Mouse (Mus musculus): ENCODE results near the gene Wdr86.
A peak's percentile ranks its signal among the peaks of the same experiment; 100 is the strongest.
"Not testable (repeated sequence)": the region's sequence is repeated elsewhere in the genome, so short reads cannot be mapped to it uniquely, and the experiment has no call there.

Gene Wdr86

DNA sequence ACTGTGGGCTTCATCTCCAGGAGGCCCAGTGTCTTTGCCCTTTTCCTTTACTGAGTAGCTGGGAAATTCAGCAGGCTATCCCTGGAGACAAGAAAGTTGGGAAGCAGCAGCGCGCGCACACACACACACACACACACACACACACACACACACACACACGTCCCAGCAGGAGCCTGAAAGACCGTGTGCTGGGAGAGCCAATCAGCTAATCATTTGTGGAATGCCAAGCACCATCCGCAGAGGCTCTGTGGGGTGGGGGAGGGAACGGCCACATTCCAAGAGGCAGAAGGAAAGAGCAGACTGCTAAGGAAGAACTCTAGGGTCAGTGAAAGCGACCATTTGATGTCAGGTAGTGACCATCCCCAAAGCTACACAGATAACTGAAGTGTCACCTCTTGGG, 2.6 kb upstream of the Wdr86 start:
- no peak for DNase-seq (ENCODE audit: low spot score)

DNA sequence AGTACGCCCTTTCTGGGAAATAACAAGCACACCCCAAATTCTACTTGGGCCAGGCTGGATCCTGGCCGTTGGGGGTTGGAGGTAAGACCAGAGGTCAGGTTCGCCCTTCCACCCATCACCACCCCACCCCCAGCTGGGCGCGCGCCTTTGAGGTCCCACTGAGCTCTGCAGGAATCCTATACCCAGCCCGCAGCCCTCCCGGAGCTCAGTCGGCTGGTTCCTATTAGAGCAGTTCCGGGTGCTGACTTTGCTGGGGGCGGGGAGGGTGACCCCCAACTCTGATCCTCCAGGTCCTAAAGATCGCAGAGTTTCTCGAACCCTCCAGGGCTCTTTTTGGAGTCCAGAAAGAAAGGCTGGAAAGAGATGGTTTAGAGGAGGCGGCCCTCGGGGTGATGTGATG, 459 bp upstream of the Wdr86 start:
- DNase-seq (ENCODE audit: low spot score), result no peak

DNA sequence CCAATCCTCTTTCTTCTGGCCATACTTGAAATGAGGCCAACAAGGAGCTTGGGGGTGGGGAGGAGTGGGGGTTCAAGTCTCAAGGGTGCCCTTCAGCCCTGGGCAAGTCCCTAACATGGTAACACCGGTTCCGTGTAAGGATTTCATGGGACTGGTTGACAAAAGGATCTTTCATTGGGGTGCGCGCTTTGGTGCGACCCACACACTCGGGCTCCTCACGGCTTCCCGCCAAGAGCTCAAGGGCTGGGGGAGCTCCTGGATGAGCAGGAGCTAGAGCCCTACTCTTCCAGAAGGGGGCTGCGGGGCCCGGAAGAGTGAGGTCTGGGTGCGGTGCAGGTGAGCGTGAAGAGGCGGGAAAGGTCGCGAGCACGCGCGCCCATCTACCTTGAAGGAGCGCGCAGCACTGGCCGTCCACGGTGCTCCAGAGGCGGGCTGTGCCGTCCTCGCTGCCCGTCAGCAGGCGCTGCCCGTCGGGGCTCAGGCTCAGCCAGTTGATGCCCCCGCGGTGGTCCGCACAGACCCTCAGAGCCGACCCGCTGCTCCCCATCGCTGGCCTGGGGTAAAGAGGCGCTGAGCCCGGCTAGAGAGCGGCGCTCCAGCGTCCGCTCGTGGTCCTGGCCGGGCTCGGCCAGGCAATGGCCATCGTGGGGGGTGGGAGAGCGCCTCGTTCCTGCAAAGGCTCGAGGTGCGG, 585 bp downstream of the Wdr86 start:
- DNase-seq (ENCODE audit: low spot score), result no peak

DNA sequence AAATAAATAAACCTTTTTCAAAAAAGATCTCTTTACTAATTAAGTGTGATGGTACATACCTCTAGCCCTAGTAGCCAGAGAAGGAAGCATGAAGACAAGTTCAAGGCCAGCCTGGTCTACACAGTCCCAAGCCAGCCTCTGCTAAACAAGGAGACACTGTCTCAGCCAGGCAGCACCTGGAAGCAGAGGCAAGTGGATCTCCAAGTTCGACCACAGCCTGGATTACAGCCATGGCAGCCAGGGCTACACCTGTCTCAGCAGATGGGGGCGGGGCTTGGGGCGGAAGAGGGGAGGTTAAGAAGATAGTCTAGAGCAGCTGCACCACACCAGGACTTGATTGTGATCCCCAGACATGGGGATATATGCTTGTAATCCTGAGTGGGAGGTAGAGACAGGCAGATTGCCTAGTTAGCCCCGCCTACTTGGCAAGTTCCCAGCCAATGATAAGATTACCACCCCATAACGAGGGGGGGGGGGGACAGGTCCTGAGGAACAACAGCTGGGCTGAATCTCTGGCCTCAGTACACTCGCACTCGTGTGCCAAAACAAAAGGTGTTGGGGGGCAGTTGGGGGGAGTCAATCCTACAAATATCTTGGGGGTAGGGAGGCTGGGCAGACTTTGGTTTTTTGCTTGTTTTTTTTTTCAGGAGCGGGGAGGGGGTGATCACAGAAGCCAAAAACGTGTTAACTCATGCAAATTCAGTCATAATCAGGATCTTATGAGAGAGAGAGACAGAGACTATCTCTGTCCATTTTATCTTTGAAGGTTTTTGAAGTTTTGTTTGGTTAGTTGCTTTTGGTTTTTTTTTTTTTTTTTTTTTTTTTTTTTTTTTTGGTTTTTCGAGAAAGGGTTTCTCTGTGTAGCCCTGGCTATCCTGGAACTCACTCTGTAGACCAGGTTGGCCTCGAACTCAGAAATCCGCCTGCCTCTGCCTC, 3.4 kb downstream of the Wdr86 start:
- no peak for DNase-seq (ENCODE audit: low spot score)

DNA sequence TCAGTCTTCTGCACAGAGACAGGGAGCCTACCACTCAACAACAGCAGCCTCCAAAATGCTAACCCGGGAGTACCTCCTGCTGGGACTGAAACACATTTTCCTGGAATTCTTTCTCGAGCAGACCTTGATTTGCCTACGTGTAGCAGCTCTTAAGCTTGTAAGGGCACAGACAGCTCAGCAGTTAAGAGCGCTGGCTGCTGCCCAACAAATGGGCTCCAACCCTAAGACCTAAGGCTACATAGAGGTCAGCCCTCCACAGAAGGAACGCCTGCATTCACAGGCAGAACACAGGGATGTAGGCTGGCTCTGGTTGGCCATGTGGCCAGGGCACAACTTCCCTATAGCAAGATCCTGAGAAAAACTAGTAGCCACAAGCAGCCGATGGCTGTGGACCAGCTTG, 4.6 kb downstream of the Wdr86 start:
- DNase-seq (ENCODE audit: low spot score), result no peak

DNA sequence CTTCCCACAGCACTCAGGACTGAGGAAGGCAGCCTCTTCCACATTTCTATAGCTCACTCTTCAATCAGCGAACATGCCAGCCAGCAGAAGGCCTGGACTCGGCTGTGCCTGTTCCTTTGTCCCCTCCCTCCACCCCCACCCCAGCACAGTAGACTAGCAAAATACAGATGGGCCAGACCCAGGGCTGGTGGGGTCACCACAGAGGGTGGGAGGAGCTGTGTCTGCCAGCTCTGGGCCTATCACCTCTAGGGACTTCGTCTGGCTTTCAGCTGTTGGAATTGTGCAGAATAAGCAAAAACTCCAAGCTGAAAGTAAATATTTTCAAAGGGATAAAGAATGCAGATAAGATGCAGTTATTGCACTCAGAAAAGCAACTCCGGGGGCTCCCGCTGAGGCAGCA, 5.7 kb downstream of the Wdr86 start:
- DNase-seq (ENCODE audit: low spot score), result no peak

DNA sequence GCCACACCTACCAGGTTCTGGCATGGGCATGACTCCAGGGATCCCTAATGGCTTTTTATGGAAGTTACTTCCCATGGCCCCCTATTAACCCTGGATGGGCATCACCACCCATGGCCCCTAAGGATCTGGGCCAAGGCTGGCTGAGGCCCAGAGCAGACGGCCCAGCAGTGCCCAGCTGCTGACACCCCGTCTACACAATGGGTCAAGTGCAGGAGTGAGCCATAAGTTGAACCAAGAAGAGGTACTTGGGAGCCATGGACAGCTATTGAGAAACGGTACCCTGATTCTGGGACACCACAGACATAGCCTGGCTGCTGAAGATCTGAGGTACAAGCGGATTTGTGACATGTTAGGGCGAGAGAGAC, 6.3 kb downstream of the Wdr86 start:
- DNase-seq (ENCODE audit: low spot score), result no peak

DNA sequence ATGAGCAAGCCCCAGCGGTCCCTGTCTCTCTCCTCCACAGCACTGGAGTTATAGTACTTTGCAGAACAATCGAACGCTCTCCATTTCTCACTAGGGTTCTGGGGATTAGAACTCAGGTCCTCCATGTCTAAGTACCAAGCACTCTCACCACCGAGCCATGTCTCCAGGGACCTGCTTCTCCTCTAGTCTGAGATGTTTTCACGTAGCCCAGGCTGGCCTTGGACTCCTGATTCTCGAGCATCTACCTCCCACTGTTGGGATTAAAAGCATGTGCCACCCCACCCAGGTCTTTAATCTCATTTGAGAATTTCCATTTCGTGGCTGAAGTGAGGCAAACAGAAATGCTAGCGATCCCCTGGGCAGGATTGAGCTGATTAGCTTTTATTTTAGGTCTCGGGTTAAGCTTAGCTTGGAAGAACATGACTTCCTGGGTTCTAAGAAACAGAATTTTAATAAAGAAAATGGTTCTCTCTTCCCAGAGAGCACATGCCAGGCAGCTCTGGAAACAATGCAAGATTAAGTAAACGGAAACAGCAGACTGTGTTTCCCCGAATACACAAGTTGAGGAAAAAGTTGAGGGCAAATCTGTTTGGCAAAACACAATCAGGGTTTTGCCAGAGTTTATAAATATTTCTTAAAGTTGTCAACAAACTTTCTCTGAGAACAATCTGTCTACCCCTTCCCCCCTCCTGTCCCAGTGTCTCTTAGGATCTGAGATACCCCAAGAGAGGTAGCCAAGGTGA, 6.8 kb downstream of the Wdr86 start:
- no peak for DNase-seq (ENCODE audit: low spot score)

DNA sequence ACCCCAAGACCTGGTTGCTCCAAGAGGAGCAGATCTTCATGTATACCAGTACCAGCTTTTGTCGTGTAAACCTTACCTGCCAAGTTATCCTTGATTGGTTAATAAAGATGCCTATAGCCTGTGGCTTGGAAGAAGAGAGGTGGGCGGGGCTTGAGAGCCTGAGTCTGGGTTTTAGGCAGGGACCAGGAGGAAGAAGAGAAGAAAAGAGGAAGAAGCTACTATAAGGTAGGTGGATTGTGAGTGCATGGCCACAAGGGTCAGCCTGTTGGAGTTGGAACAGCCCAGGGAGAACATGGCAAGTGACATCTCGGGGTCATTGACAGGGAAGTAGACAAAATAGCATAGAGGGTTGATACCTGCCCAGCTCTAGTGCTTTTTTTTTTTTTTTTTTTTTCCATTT, 10.7 kb downstream of the Wdr86 start:
- no peak for DNase-seq (ENCODE audit: low spot score)

DNA sequence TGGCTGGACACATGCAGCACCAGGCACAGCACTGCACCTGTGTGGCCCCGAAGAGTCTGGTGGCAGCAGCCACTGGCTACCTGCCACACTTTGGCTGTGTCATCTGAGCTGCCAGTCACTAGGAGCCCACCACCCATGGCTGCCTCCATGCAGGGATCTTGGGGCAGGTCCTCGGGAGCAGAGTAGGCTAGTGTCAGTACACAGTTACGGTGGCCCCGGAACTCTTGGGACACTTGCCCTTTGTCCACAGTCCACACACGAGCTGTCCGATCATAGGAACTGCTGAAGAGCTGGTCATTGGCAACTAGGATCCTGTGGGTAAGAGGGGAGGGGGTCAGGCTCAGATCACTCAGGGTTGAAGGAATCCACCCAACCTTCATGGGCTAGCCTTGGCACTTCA, 12.5 kb downstream of the Wdr86 start:
- DNase-seq (ENCODE audit: low spot score), result no peak

DNA sequence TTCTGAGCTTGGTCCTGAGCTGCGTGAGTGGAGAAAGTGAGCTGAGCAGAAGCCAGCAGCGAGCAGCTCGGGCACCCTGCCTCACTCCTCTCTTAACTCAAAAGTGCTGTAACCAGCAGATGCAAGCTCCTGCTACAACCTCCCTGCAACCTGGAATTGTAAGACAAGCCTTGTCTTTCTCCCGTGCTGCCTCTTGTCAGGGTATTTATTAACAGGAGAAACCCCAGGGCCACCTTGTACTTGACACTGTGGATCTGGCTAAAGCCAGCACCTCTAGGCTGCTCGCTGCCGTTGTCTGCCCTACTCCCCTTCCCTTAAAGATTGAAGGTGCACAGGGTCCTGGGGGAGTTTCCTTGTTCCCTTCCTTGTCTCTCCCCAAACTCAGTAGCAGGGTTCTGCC, 16.5 kb downstream of the Wdr86 start:
- no peak for DNase-seq (ENCODE audit: low spot score)

DNA sequence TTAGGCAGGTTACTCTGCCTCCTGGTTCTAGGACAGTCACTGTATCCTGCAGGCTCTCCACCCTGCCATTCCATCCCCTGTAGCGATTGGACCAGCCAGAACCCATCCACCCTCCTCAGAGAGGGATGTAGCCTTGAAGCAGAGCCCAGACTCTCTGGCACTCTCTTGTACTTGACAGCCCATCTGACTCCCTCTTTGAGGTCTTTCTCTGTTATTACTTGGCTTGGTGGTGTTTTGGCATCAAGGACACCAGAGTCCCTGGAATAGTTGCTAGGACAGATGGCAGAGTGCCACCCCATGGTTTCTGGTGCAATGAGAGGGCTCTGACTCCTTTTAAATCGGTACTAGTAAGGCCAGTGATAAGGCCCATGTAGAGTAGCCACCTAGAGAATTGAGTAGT, 17.3 kb downstream of the Wdr86 start:
- DNase-seq (ENCODE audit: low spot score), result peak; percentile 29

DNA sequence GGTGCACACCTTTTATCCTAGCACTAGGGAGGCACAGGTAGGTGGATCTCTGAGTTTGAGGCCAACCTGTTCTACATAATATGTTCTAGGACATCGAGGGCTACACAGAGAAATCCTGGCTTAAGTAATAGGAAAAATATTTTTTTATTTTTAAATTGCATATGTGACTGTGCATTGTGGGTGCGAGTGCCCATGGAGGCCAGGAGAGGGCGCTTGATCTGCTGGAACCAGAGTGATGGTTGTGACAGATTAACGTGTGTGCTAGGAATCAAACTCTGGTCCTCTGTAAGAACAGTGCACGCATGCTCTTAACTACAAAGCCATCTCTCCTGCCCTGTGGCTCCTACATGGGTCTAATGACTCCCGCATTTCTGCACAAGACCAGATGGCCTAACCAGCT, 18.9 kb downstream of the Wdr86 start:
- no peak for DNase-seq (ENCODE audit: low spot score)

DNA sequence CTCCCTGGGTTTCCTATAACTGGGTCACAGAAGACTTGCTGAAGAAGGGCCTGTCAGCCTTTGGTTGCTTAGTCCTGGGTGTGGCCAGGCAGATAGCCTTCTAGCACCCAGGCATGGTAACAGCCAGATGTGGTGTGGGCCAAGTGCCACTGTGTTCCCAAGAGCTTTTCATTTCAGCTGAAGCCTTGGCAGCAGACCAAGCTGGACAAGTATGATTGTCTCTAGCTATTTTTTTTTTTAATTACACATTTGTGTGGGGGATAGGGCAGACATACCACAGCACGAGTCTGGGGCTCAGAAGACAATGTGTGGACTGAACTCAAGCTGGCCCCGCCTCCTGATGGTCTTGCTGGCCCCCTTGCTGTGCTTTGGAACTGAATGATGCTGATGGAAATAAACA, 20.6 kb downstream of the Wdr86 start:
- peak; percentile 36 for DNase-seq (ENCODE audit: low spot score)

DNA sequence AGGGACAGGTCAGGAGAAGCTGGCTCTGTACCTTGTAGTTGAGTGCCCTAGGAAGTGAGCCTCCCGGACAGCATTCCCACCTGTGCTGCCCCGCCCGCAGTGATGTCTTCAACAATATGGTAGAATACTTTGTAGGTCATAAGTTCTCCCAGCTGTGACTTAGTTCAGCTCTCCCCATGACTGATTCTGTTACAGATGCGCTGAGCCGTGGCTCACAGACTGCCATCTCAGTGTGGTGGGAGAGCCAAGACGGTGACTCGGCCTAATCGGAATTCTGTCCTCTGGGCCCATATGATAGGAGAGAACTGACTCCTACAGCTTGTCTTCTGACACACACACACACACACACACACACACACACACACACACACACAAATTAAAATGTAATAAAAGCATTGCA, 25.9 kb downstream of the Wdr86 start:
- no peak for DNase-seq (ENCODE audit: low spot score)

DNA sequence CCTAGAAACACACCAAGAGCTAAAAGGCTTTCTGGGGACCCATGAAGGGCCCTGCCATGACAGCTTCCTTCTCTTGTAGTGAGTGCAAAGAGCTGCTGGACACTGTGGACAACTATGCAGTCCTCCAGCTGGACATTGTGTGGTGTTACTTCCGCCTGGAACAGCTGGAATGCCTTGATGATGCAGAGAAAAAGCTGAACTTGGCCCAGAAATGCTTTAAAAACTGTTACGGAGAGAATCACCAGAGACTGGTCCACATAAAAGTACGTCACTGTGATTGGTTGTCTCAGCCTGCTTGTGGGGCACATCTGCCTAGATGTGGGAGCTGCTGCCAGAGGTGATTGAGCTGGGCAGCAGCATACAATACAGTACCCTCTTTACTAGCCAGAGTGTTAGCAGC, 29.3 kb downstream of the Wdr86 start:
- DNase-seq (ENCODE audit: low spot score), result no peak

DNA sequence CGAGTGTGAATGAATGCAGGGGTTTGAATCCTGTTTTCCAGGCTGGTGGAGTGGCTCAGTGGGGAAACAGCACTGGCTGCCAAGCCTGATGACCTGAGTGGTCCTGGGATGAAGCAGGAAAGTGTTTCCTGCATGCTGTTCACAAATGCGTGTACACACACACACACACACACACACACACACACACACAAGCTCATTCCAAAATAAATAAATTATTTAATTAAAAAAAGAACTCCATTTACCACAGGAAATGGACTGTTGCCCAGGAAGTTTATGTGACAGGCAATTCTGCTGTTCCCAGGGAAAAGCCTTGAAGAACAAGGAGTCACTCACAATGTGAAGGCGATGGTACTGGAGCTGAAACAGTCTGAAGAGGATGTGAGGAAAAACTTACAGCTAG, 33.8 kb downstream of the Wdr86 start:
- DNase-seq (ENCODE audit: low spot score), result no peak

DNA sequence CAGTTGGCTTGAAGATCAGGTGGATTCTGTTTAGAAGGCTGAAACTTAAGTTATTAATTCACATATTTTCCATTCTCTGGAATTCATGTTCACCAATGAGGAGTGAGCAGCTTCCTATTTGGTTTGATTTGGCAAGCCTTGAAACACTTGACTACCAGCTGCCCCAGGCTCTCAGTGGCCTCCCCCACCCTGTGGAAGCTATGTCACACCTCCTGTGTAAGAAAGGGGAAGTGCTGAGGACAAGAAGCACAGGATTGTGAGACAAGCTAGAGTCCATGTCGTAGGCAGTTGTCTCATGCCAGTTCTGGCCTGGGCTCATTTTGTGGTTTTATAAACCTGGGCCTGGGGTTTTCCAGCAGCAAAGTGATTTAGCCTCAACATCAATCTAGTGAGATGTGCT, 42.8 kb downstream of the Wdr86 start:
- peak; percentile 35 for DNase-seq (ENCODE audit: low spot score)

DNA sequence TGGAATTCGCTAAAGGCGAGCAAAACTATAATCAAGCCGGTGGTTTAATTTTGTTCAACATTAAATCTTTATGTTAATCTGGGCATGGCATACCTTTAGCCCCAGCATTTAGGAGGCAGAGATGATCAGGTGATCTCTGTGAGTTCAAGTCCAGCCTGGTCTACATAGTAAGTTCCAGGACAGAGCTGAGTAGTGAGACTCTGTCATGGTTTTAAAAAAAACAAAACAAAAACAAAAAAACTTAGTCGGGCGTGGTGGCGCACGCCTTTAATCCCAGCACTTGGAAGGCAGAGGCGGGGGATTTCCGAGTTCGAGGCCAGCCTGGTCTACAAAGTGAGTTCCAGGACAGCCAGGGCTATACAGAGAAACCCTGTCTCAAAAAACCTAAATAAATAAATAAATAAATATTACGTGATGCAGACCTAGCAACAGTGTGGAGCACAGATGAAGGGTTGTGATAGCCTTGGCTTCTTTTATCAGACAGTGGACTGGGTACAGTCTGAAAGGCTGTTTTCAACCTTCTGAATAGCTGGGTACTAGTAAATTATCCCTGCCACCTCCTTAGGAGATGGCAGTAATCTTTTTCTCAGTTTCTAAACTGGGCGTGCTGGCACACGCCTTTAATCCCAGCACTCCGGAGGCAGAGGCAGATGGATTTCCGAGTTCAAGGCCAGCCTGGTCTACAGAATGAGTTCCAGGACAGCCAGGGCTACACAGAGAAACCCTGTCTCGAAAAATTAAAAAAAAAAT, 43.7 kb downstream of the Wdr86 start:
- DNase-seq (ENCODE audit: low spot score), result not testable (repeated sequence)

DNA sequence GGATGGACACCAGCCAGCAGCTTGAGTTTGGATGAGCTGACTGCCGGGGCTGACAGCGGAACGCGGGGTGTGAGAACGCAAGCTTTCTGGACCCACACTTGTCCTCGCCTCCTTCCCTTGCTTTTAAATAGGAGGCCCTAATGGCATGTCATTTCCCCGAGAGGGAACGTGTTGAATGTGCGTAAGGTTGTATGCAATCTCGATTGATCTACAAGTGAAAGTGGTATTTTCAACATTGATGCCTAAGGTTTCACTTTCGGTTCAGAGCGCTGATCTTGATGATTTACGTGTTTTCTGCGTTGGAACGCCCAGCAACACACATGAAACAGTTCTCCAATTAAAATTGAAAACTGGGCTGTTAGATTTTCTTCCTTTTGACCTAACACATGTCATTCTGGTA, 44.4 kb downstream of the Wdr86 start:
- no peak for DNase-seq (ENCODE audit: low spot score)

DNA sequence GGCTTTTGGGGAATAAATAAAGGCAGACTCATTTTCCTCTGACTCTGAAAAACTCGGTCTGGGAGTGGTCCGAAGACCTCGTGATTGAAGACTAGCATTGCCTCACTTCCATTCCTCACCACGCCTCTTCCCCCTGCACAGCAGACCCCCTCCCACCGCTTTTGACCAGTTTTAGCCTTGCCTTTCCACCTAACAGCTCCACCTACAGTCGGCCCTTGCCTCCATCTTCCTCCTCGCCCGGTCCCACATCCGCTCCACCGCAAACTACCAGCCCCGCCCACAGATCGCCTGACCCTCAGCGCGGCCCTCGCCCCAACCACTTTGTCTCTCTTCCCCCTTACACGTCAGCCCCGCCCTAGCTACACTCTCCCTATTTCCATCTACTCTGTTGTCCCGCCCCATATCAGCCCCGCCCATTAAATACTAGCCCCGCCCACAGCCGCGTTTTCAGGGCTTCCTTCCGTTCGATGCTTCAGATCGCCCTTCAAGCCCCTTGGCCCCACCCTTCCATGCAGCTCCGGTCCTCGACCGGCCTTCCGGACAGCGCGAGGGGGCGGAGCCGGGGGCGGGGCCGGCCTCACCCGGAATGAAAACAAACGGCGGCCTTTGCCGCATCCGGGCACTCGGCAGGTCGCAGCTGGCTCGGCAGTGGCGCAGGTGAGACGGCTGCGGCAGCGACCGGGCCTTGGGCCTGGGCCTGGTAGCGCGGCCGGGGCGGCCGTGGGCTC, 45.0 kb downstream of the Wdr86 start, which contains the start of gene Nub1:
TSS of gene Nub1 (plus strand) at position 167 of the 728 bp plus-strand sequence.
- DNase-seq (ENCODE audit: low spot score), result peak; percentile 97

Data from layer of hippocampus, adult 11-12 months (tissue).